Mouse (Mus musculus) T-helper 1 cell (primary cell): Measurements from ENCODE around the gene Syn2.
"Not testable (repeated sequence)": the region's sequence is repeated elsewhere in the genome, so short reads cannot be mapped to it uniquely, and the experiment has no call there.

ENCODE experiments used
- in situ Hi-C: fragments of 300-600 bp; cut with MboI, MseI; formaldehyde crosslinking; loops from one replicate; pipeline ENCODE4 v1.15.1; 2025; ENCODE audit warnings: high pct_unique_total_duplicates

The Syn2 gene

DNA sequence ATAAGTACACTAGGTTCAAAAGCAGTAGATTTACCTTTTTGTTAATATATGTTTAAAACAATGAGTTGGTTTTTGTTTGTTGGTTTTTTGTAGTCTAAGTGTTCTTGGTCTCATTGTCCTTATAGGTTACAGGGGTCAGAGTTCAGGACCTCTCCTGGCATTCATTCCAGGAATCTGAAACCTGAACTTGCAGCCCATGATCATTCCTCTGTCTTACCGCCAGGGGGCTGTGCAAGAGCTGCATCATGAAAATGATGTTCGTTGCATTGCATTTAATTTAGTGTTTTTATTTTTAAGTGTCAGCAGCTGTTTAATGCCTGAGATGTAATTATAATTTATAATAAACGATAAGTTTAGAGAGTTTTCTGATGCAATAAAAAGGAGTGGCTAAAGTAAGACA lies 40.1 kb downstream of the Syn2 start:
- in situ Hi-C loops, result no loop called here

DNA sequence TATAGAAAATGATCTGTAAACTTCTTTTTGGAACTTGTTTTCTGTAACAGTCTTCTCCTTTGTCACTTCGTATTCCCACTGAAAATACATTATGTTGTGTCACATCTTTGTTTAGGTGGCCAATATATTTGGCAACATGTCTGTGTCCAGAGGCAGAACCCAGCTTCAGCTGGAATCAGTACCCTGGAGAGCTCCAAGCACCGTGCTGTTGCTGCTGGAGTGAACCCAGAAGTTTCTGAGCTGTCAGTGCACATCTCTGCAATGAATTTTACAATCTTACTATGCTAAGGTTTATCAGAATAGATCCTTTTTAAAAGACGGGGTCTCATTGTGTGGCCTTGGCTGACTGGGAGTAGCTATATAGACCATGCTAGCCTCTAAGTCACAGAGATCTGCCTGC lies 44.1 kb downstream of the Syn2 start:
- in situ Hi-C loops, result no loop called here

GRCm38 (mm10) chr6:115181094-115181493 lies 46.4 kb downstream of the Syn2 start:
- in situ Hi-C loops, result no loop called here

- in situ Hi-C loops, result no loop called here
Observed at GRCm38 (mm10) chr6:115191111-115191510, 56.4 kb downstream of the Syn2 start.

- in situ Hi-C loops, result no loop called here
Observed at GRCm38 (mm10) chr6:115200753-115201152, 66.1 kb downstream of the Syn2 start.

- in situ Hi-C loops, result no loop called here
Observed at GRCm38 (mm10) chr6:115203029-115203428, 68.3 kb downstream of the Syn2 start.

DNA sequence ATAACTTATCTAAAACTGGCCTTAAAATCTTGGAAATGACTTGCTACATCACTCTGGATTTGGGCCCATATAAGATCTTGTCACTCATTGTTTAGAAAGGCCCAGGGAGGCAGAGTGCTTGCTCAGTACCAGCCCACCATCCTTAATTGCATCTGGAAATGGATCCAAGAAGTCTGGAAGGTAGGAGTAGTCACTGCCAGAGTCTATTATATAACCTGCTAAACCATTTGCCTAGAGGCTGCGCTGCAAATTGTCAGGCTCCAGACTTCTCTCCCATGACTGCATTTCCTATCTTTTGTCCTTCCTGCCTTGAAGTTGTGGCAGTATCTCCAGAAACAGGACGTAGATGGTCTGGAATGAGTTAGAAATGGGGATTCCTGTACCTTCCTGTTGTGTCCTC lies 75.5 kb downstream of the Syn2 start:
- in situ Hi-C loops, result no loop called here

DNA sequence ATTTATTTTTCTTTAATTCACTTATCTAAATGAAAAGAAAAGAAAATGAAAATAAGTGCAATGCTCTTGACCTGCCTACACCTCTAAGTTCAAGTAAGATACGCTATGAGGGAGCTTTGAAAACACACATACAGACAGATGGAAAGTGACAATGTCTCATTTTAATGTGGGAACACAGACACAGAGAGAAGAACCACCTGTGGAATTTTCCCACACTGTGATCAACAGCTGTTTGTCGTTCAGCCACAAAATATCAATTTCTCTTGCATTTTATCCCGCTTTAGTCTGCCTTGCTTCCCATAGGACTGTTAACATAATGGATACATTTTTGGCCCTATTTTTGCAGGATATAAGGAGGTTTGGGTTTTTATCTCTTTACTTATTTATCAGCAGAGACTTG lies 76.1 kb downstream of the Syn2 start:
- in situ Hi-C loops, result no loop called here

GRCm38 (mm10) chr6:115212132-115212903 lies 77.6 kb downstream of the Syn2 start:
- in situ Hi-C loops, result no loop called here

- in situ Hi-C loops, result no loop called here
Observed at GRCm38 (mm10) chr6:115213129-115213528, 78.4 kb downstream of the Syn2 start.

DNA sequence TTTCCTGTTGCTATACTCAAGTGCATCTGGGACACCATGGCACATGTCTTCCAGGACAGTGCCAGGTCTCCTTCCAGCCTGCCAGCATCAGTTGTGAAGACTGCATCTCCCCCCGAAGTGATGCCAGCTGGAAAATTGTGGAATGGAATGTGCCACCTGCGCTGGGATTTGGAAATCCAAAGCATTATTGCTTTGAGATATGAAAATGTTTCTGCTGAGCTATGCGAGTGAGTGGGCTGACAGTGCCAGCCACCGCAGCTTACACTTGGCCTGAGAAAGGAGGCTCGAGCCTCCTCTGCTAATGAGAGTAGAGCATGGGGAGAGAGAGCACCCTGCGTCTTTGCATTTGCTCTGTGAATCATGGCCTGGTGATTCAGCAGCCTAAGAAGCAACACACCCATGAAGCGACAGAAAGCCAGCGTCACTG lies 86.5 kb downstream of the Syn2 start:
- in situ Hi-C loops, result loop anchor here (5.0 kb wide), 1 partner anchor 316 kb away; no protein-coding TSS in a partner anchor

DNA sequence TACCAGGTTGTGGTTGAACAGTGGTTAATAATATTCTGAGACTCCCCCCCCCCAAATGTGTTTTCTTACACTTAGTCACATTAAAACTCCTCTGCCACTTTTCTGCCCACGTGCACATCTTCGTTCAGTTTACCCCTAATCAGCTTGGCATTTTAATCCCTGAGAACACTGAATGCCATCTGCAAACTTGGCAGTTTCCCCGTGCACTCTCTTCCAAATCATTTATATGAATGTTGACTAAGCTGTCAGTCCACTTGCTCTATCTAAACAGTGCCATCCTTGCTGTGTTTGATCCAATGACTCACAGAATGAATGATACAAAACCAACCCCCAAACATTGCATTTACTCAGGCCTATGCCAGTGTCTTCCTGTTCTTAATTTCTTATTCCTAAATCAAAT lies 90.8 kb downstream of the Syn2 start:
- in situ Hi-C loops, result no loop called here

- in situ Hi-C loops, result no loop called here
Observed at GRCm38 (mm10) chr6:115227043-115227442, 92.3 kb downstream of the Syn2 start, which contains the start of gene Gm17482. TSS of gene Gm17482 (plus strand) at chr6:115227343.

- in situ Hi-C loops, result no loop called here
Observed at GRCm38 (mm10) chr6:115227529-115227928, 92.8 kb downstream of the Syn2 start.

GRCm38 (mm10) chr6:115230557-115230956 lies 95.9 kb downstream of the Syn2 start:
- in situ Hi-C loops, result no loop called here

GRCm38 (mm10) chr6:115231836-115232235 lies 97.1 kb downstream of the Syn2 start:
- in situ Hi-C loops, result no loop called here

GRCm38 (mm10) chr6:115232562-115232961 lies 97.9 kb downstream of the Syn2 start:
- in situ Hi-C loops, result no loop called here

DNA sequence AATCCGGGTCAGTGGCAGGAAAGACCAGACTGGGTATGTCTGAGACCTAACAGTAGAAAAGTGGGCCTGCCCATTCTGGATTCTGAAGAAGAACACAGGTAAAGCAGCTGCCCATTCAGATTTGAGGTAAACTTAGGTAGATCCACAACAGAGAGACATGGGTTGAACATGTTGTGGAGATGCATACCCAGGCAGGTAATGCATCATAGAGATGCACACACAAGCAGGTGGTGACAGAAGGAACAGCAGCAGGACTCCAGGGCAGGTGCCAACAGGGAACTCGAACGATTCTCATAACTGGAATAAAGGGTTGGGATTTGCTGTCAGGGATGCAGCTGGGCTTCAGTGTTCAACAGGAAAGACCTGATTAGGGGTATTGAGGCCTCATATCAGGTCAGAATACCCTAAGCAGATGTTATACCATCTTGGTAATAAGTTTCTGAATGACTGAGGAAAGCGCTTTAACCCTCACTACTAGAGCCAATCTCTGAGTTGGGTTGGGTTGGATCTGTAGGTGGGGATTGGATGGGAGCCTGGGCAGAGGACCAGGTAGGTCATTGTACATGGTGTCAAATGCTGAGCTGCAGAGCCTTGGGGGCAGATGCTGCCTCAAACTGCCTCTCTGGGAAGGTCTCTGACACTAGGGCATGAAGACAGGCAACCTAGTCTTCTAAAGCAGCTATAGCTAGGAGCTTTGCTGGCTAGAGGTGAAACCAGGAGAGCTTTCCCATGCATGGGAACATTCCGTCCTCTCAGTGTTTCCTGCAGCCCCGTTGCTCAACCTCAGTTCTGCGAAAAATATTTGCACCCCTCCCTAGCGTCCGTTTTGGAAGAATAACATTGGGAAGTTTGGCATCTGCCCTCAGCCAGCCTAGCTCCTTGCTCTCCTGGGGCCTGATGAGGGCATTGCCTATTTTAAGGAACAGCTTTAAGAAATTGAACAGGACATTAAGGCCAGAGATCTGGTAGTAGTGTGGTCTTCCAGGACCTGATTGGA lies 103.6 kb downstream of the Syn2 start:
- in situ Hi-C loops, result no loop called here

DNA sequence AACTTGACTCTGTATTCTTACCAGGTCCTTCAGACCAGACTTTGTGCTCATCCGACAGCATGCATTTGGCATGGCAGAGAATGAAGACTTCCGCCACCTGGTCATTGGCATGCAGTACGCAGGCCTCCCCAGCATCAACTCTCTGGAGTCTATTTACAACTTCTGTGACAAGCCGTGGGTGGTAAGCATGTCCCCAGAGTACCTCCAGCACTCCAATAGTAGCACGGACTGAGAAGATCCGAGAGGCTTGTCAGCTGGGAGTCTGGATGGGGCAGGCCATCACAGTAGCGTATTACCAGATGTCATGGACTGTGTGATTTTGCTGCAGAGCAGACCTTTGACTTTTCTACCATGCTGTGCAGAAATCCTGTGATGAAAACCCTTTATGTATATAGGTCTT lies 104.6 kb downstream of the Syn2 start:
- in situ Hi-C loops, result no loop called here

GRCm38 (mm10) chr6:115240431-115240830 lies 105.7 kb downstream of the Syn2 start:
- in situ Hi-C loops, result not testable (repeated sequence)

- in situ Hi-C loops, result no loop called here
Observed at GRCm38 (mm10) chr6:115241131-115241699, 106.5 kb downstream of the Syn2 start.

- in situ Hi-C loops, result no loop called here
Observed at GRCm38 (mm10) chr6:115241939-115242338, 107.2 kb downstream of the Syn2 start.
